Mouse (Mus musculus): ENCODE data around the gene Six2. TPM values are rescaled to one million over a fixed set of nuclear protein-coding genes. Genes with fewer than 3 reads are reported as not detected.
A peak's percentile ranks its signal among the peaks of the same experiment; 100 is the strongest.
"Not testable (repeated sequence)": the region's sequence is repeated elsewhere in the genome, so short reads cannot be mapped to it uniquely, and the experiment has no call there.

Six2 gene
- polyA plus RNA-seq, 1 experiment from 2014 or later: 0.27 TPM

GRCm38 (mm10) chr17:85688911-85689806 is 1.1 kb upstream of the Six2 start:
- under 1% methylated on average over 35 of the region's 35 CpGs for WGBS
- Histone ChIP-seq H3K36me3 (replicated peaks) (no peaks in the 10 kb centered on the region), H3K4me1 (peaks cover 16% of the 10 kb centered on the region), H3K9ac (no peak overlapping the region), H3K4me3 (no peak overlapping the region), H3K4me2 (peak overlapping the region; percentile 62; the same call in 1 of the 2 replicates), H3K27me3 (replicated peaks) (peaks cover 85% of the 10 kb centered on the region), H3K9me3 (no peaks in the 10 kb centered on the region), H3K27ac (no peak overlapping the region)
- 0 out of 2 replicates have a peak, but pooled peaks have one; percentile 2 for ATAC-seq (replicated peaks)

GRCm38 (mm10) chr17:85687421-85688235 is 446 bp downstream of the Six2 start:
- peak; percentile 27 for ATAC-seq (replicated peaks)

GRCm38 (mm10) chr17:85686476-85687420 is 1.3 kb downstream of the Six2 start:
- H3K27ac ChIP-seq: no peak overlapping the region
- no peak overlapping the region for H3K4me3 ChIP-seq
- ATAC-seq (replicated peaks): no peak
- no peak overlapping the region for H3K9ac ChIP-seq
- peaks cover 16% of the 10 kb centered on the region for H3K4me1 ChIP-seq
- peaks cover 88% of the 10 kb centered on the region for H3K27me3 ChIP-seq (replicated peaks)
- no peaks in the 10 kb centered on the region for H3K9me3 ChIP-seq
- peak overlapping the region; percentile 62 for H3K4me2 ChIP-seq
- WGBS: 2% methylated on average over 42 of the region's 42 CpGs
- H3K36me3 ChIP-seq (replicated peaks): no peaks in the 10 kb centered on the region

More at GRCm38 (mm10) chr17:85687421-85688235, 446 bp downstream of the Six2 start:
- H3K9ac ChIP-seq: 0 out of 2 replicates have a peak overlapping the region, but pooled peaks have one; percentile 6
- no peaks in the 10 kb centered on the region for H3K9me3 ChIP-seq
- H3K27ac ChIP-seq: no peak overlapping the region
- no peaks in the 10 kb centered on the region for H3K36me3 ChIP-seq (replicated peaks)
- H3K4me3 ChIP-seq: peak overlapping the region; percentile 32
- peak overlapping the region; percentile 62 for H3K4me2 ChIP-seq
- peaks cover 80% of the 10 kb centered on the region for H3K27me3 ChIP-seq (replicated peaks)
- peaks cover 16% of the 10 kb centered on the region for H3K4me1 ChIP-seq
- under 1% methylated on average over 93 of the region's 109 CpGs for whole genome bisulfite sequencing

GRCm38 (mm10) chr17:85685689-85686281 is 2.3 kb downstream of the Six2 start:
- Histone ChIP-seq H3K27me3 (replicated peaks) (peaks cover 89% of the 10 kb centered on the region), H3K4me2 (no peak overlapping the region), H3K36me3 (replicated peaks) (no peaks in the 10 kb centered on the region), H3K4me1 (peaks cover 16% of the 10 kb centered on the region), H3K27ac (no peak overlapping the region), H3K9ac (no peak overlapping the region), H3K4me3 (no peak overlapping the region), H3K9me3 (no peaks in the 10 kb centered on the region)
- no peak for ATAC-seq (replicated peaks)
- WGBS: 2% methylated on average over 11 of the region's 11 CpGs

- Histone ChIP-seq H3K4me1 (peaks cover 18% of the 10 kb centered on the region), H3K9ac (no peak overlapping the region), H3K4me3 (no peak overlapping the region), H3K27ac (no peak overlapping the region), H3K9me3 (no peaks in the 10 kb centered on the region), H3K4me2 (no peak overlapping the region), H3K36me3 (replicated peaks) (no peaks in the 10 kb centered on the region), H3K27me3 (replicated peaks) (peaks cover 88% of the 10 kb centered on the region)
- no peak for ATAC-seq (replicated peaks)
- WGBS: under 1% methylated on average over 46 of the region's 46 CpGs
Observed at GRCm38 (mm10) chr17:85684841-85685688, 3.0 kb downstream of the Six2 start.

GRCm38 (mm10) chr17:85684436-85684835 is 3.6 kb downstream of the Six2 start:
- H3K9ac ChIP-seq: not testable (repeated sequence)

GRCm38 (mm10) chr17:85683984-85684307 is 4.1 kb downstream of the Six2 start:
- H3K9ac ChIP-seq: no peak overlapping the region
- H3K9me3 ChIP-seq: no peaks in the 10 kb centered on the region
- H3K36me3 ChIP-seq (replicated peaks): no peaks in the 10 kb centered on the region
- peaks cover 24% of the 10 kb centered on the region for H3K4me1 ChIP-seq
- no peak overlapping the region for H3K27ac ChIP-seq
- WGBS: 2% methylated on average over 17 of the region's 17 CpGs
- H3K4me3 ChIP-seq: no peak overlapping the region
- H3K4me2 ChIP-seq: no peak overlapping the region
- no peak for ATAC-seq (replicated peaks)
- H3K27me3 ChIP-seq (replicated peaks): peaks cover 88% of the 10 kb centered on the region

More at GRCm38 (mm10) chr17:85684436-85684835, 3.6 kb downstream of the Six2 start:
- not testable (repeated sequence) for H3K4me2 ChIP-seq; H3K36me3 ChIP-seq (replicated peaks); H3K4me3 ChIP-seq; H3K27ac ChIP-seq; H3K9me3 ChIP-seq; ATAC-seq (replicated peaks)
- Histone ChIP-seq H3K4me1 (peaks cover 24% of the 10 kb centered on the region), H3K27me3 (replicated peaks) (peaks cover 88% of the 10 kb centered on the region)
- 3% methylated on average over 6 of the region's 6 CpGs for WGBS

GRCm38 (mm10) chr17:85683111-85683983 is 4.7 kb downstream of the Six2 start:
- Histone ChIP-seq H3K4me1 (peaks cover 20% of the 10 kb centered on the region), H3K4me2 (no peak overlapping the region), H3K9me3 (no peaks in the 10 kb centered on the region), H3K4me3 (no peak overlapping the region), H3K27me3 (replicated peaks) (peaks cover 88% of the 10 kb centered on the region), H3K9ac (no peak overlapping the region), H3K36me3 (replicated peaks) (no peaks in the 10 kb centered on the region), H3K27ac (no peak overlapping the region)
- 2% methylated on average over 25 of the region's 25 CpGs for WGBS
- no peak for ATAC-seq (replicated peaks)

- H3K4me3 ChIP-seq: no peak overlapping the region
- no peak overlapping the region for H3K9ac ChIP-seq
- 8% methylated on average over 7 of the region's 7 CpGs for WGBS
- H3K4me1 ChIP-seq: peaks cover 9% of the 10 kb centered on the region
- no peak overlapping the region for H3K27ac ChIP-seq
- H3K9me3 ChIP-seq: no peaks in the 10 kb centered on the region
- H3K27me3 ChIP-seq (replicated peaks): peaks cover 85% of the 10 kb centered on the region
- ATAC-seq (replicated peaks): no peak
- no peak overlapping the region for H3K4me2 ChIP-seq
- no peaks in the 10 kb centered on the region for H3K36me3 ChIP-seq (replicated peaks)
Observed at GRCm38 (mm10) chr17:85682181-85682710, 5.8 kb downstream of the Six2 start.

- no peak overlapping the region for H3K9ac ChIP-seq
- no peak for ATAC-seq (replicated peaks)
- 11% methylated on average over 6 of the region's 6 CpGs for WGBS
- H3K27me3 ChIP-seq (replicated peaks): peaks cover 84% of the 10 kb centered on the region
- H3K9me3 ChIP-seq: no peaks in the 10 kb centered on the region
- H3K4me2 ChIP-seq: no peak overlapping the region
- H3K4me3 ChIP-seq: no peak overlapping the region
- H3K4me1 ChIP-seq: peaks cover 8% of the 10 kb centered on the region
- H3K27ac ChIP-seq: no peak overlapping the region
- no peaks in the 10 kb centered on the region for H3K36me3 ChIP-seq (replicated peaks)
Observed at GRCm38 (mm10) chr17:85681741-85682140, 6.3 kb downstream of the Six2 start.

Data from midbrain, embryonic 15.5 days (tissue).